Comparison of ENCODE assay signal across 9 mouse cellular contexts in the genomic region with DNA sequence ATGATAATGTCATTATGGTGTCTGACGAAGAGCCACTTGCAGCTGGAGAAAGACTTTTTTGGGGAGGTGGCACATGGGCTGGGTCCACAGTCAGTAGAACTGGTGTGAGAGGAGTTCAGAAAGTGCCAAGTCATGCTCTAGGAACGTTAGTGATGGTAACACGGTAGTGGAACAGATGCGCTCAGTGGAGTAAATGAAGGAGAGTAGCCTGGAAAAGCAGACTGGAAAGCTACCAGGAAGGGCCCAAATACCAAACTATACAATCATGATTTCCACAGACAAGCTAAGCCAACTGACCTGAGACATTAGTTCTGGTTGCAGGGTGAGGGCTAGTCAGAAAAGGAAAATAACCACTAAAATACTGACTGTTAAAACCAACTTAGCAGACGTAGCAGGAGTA. TPM values are rescaled to one million over a fixed set of nuclear protein-coding genes. Genes with fewer than 3 reads are reported as not detected.
DNase-seq lines count a peak whose midpoint lies in the region; ATAC-seq lines count a peak whose summit lies in the region.
"Had no signal": no experiment of that assay in that cellular context is flagged by ENCODE, and none has a peak within 500 bp of the region (broad histone marks: within the 10 kb centered on the region; RNA-seq: fewer than 3 reads in every experiment).

No protein-coding gene starts in this region.

- 27% methylated on average over 5 of the region's 5 CpGs for WGBS in kidney, embryonic 15.5 days
- WGBS in forebrain, embryonic 14.5 days = 35% methylated on average over 5 of the region's 5 CpGs
- WGBS in liver, embryonic 11.5 days = 19% methylated on average over 5 of the region's 5 CpGs
- 38% methylated on average over 5 of the region's 5 CpGs for WGBS in stomach, embryonic 16.5 days

- no peak overlapping the region for H3K27ac ChIP-seq in kidney, embryonic 15.5 days
- no peak overlapping the region for H3K27ac ChIP-seq in forebrain, embryonic 14.5 days (ENCODE audit: low read depth, low read length)
- H3K27ac ChIP-seq in liver, embryonic 11.5 days (ENCODE audit: low read depth, low read length) = peak overlapping the region; percentile 84
- H3K27ac ChIP-seq in stomach, embryonic 16.5 days (ENCODE audit: low read length) = no peak overlapping the region

- peak overlapping the region; percentile 60 for H3K4me2 ChIP-seq in kidney, embryonic 15.5 days
- peak overlapping the region; percentile 71 for H3K4me2 ChIP-seq in forebrain, embryonic 14.5 days (ENCODE audit: low read length)
- peak overlapping the region; percentile 88 for H3K4me2 ChIP-seq in liver, embryonic 11.5 days
- H3K4me2 ChIP-seq in stomach, embryonic 16.5 days (ENCODE audit: low read depth, low read length) = peak overlapping the region; percentile 59

- H3K27me3 ChIP-seq in kidney, embryonic 15.5 days = peaks cover 13% of the 10 kb centered on the region
- H3K27me3 ChIP-seq in forebrain, embryonic 14.5 days (replicated peaks; ENCODE audit: control insufficient read depth, insufficient read depth, low read length) = peaks cover 9% of the 10 kb centered on the region; the same call in 1 of the 2 replicates
- peaks cover 12% of the 10 kb centered on the region for H3K27me3 ChIP-seq in liver, embryonic 11.5 days (replicated peaks; ENCODE audit: control insufficient read depth, insufficient read depth, low read length)
- peaks cover 5% of the 10 kb centered on the region for H3K27me3 ChIP-seq in stomach, embryonic 16.5 days (ENCODE audit: control insufficient read depth, insufficient read depth, low read length)

- H3K4me1 ChIP-seq in kidney, embryonic 15.5 days = peaks cover 34% of the 10 kb centered on the region
- H3K4me1 ChIP-seq in forebrain, embryonic 14.5 days (ENCODE audit: control insufficient read depth, insufficient read depth, low read length) = peaks cover 11% of the 10 kb centered on the region
- peaks cover 20% of the 10 kb centered on the region for H3K4me1 ChIP-seq in liver, embryonic 11.5 days (replicated peaks; ENCODE audit: control insufficient read depth, insufficient read depth, low read length)
- peaks cover 24% of the 10 kb centered on the region for H3K4me1 ChIP-seq in stomach, embryonic 16.5 days (ENCODE audit: control insufficient read depth, insufficient read depth, low read length)

- no peak for DNase-seq in kidney, adult 9 months
- peak; percentile 55 for DNase-seq in adipocyte (ENCODE audit: low spot score)
- DNase-seq in forebrain, embryonic 14.5 days (ENCODE audit: low spot score) = no peak
- peak; percentile 45 for DNase-seq in liver, embryonic 11.5 days (ENCODE audit: low spot score)
- DNase-seq in right cerebral cortex, postnatal 14 days = no peak
- DNase-seq in right cerebral cortex, postnatal 25 days = no peak

- peaks cover 25% of the 10 kb centered on the region for H3K36me3 ChIP-seq in kidney, embryonic 15.5 days
- H3K36me3 ChIP-seq in forebrain, embryonic 14.5 days (ENCODE audit: control insufficient read depth, insufficient read depth, low read length) = peaks cover 13% of the 10 kb centered on the region
- peaks cover 19% of the 10 kb centered on the region for H3K36me3 ChIP-seq in liver, embryonic 11.5 days (ENCODE audit: control insufficient read depth, insufficient read depth, low read length)
- no peaks in the 10 kb centered on the region for H3K36me3 ChIP-seq in stomach, embryonic 16.5 days (ENCODE audit: control insufficient read depth, insufficient read depth, low read length)

- H3K9ac ChIP-seq in kidney, embryonic 15.5 days = peak overlapping the region; percentile 92
- peak overlapping the region; percentile 95 for H3K9ac ChIP-seq in forebrain, embryonic 14.5 days (ENCODE audit: low read length)
- peak overlapping the region; percentile 75 for H3K9ac ChIP-seq in liver, embryonic 11.5 days (ENCODE audit: low read depth, low read length)
- H3K9ac ChIP-seq in stomach, embryonic 16.5 days (ENCODE audit: low read length) = peak overlapping the region; percentile 61

- H3K4me3 ChIP-seq in kidney, embryonic 15.5 days (replicated peaks) = peak overlapping the region; percentile 86
- H3K4me3 ChIP-seq in forebrain, embryonic 14.5 days (ENCODE audit: low read depth, low read length) = peak overlapping the region; percentile 86
- H3K4me3 ChIP-seq in liver, embryonic 11.5 days (ENCODE audit: low read depth, low read length) = peak overlapping the region; percentile 82
- peak overlapping the region; percentile 95 for H3K4me3 ChIP-seq in stomach, embryonic 16.5 days (replicated peaks; ENCODE audit: low read length)

- H3K9me3 ChIP-seq in kidney, embryonic 15.5 days (replicated peaks) = no peaks in the 10 kb centered on the region
- H3K9me3 ChIP-seq in forebrain, embryonic 14.5 days (replicated peaks; ENCODE audit: control insufficient read depth, low read length) = no peaks in the 10 kb centered on the region
- H3K9me3 ChIP-seq in liver, embryonic 11.5 days (ENCODE audit: control insufficient read depth, low read length) = no peaks in the 10 kb centered on the region
- H3K9me3 ChIP-seq in stomach, embryonic 16.5 days (replicated peaks; ENCODE audit: control insufficient read depth, low read length) = no peaks in the 10 kb centered on the region

- ATAC-seq in kidney, embryonic 15.5 days (replicated peaks; ENCODE audit: low FRiP score) = no peak
- ATAC-seq in forebrain, embryonic 14.5 days = no peak
- peak; percentile 80 for ATAC-seq in liver, embryonic 11.5 days (replicated peaks; ENCODE audit: low FRiP score)
- ATAC-seq in stomach, embryonic 16.5 days (ENCODE audit: insufficient read depth, low FRiP score) = no peak

RNA-seq across cellular contexts. Expression of gene Cutal, which starts 4.5 kb away (rescaled TPM):
- polyA plus RNA-seq in kidney, embryonic 15.5 days (2015; fragmentation: Nextera tagmentation; extraction: Ambion mirVana) = 10.1 and 10.9 TPM in 2 replicates
- polyA plus RNA-seq in forebrain, embryonic 14.5 days (2014; fragmentation: Nextera tagmentation; extraction: Ambion mirVana) = 0.08 and 0.16 TPM in 2 replicates
- polyA plus RNA-seq in liver, embryonic 11.5 days (2014; fragmentation: Nextera tagmentation; extraction: Ambion mirVana) = 2.5 and 2.7 TPM in 2 replicates
- 0.76 and 1.1 TPM in 2 replicates for polyA plus RNA-seq in stomach, embryonic 16.5 days (2015; fragmentation: Nextera tagmentation; extraction: Ambion mirVana)

RNA-seq across cellular contexts. Expression of gene Psmd5, which starts 5.1 kb away (rescaled TPM):
- 116 and 128 TPM in 2 replicates for polyA plus RNA-seq in kidney, embryonic 15.5 days (2015; fragmentation: Nextera tagmentation; extraction: Ambion mirVana)
- 120 and 129 TPM in 2 replicates for polyA plus RNA-seq in forebrain, embryonic 14.5 days (2014; fragmentation: Nextera tagmentation; extraction: Ambion mirVana)
- 138 and 147 TPM in 2 replicates for polyA plus RNA-seq in liver, embryonic 11.5 days (2014; fragmentation: Nextera tagmentation; extraction: Ambion mirVana)
- polyA plus RNA-seq in stomach, embryonic 16.5 days (2015; fragmentation: Nextera tagmentation; extraction: Ambion mirVana) = 77.1 and 81.2 TPM in 2 replicates

RNA-seq across cellular contexts. Expression of gene Gm34653, which starts 36.9 kb away (rescaled TPM):
- polyA plus RNA-seq in kidney, embryonic 15.5 days (2015; fragmentation: Nextera tagmentation; extraction: Ambion mirVana) = 0.16 TPM in 1 of 2 replicates, not detected in the other
- polyA plus RNA-seq in forebrain, embryonic 14.5 days (2014; fragmentation: Nextera tagmentation; extraction: Ambion mirVana) = not detected in 2 replicates
- polyA plus RNA-seq in liver, embryonic 11.5 days (2014; fragmentation: Nextera tagmentation; extraction: Ambion mirVana) = not detected in 2 replicates
- polyA plus RNA-seq in stomach, embryonic 16.5 days (2015; fragmentation: Nextera tagmentation; extraction: Ambion mirVana) = not detected in 2 replicates
- polyA plus RNA-seq: testis, adult 2 months had no signal

RNA-seq across cellular contexts. Expression of gene Fbxw2, which starts 43.6 kb away (rescaled TPM):
- 79.3 and 82.0 TPM in 2 replicates for polyA plus RNA-seq in kidney, embryonic 15.5 days (2015; fragmentation: Nextera tagmentation; extraction: Ambion mirVana)
- polyA plus RNA-seq in forebrain, embryonic 14.5 days (2014; fragmentation: Nextera tagmentation; extraction: Ambion mirVana) = 78.6 and 78.9 TPM in 2 replicates
- polyA plus RNA-seq in liver, embryonic 11.5 days (2014; fragmentation: Nextera tagmentation; extraction: Ambion mirVana) = 78.7 and 81.2 TPM in 2 replicates
- 73.5 and 74.5 TPM in 2 replicates for polyA plus RNA-seq in stomach, embryonic 16.5 days (2015; fragmentation: Nextera tagmentation; extraction: Ambion mirVana)

RNA-seq across cellular contexts. Expression of gene Phf19, which starts 44.1 kb away (rescaled TPM):
- 24.6 and 26.3 TPM in 2 replicates for polyA plus RNA-seq in kidney, embryonic 15.5 days (2015; fragmentation: Nextera tagmentation; extraction: Ambion mirVana)
- 4.7 and 6.2 TPM in 2 replicates for polyA plus RNA-seq in forebrain, embryonic 14.5 days (2014; fragmentation: Nextera tagmentation; extraction: Ambion mirVana)
- polyA plus RNA-seq in liver, embryonic 11.5 days (2014; fragmentation: Nextera tagmentation; extraction: Ambion mirVana) = 4.5 and 5.2 TPM in 2 replicates
- 6.8 and 7.6 TPM in 2 replicates for polyA plus RNA-seq in stomach, embryonic 16.5 days (2015; fragmentation: Nextera tagmentation; extraction: Ambion mirVana)

Comparison
In these comparisons a context has a peak if more than half of its experiments do, and no peak if none do; other contexts are left out.
1. DNase-seq: peak in adipocyte (single experiment) and liver, embryonic 11.5 days (single experiment); none in kidney, adult 9 months (single experiment), forebrain, embryonic 14.5 days (single experiment), right cerebral cortex, postnatal 14 days (single experiment) and right cerebral cortex, postnatal 25 days (single experiment).
2. Peak in every context shown above with its lines, with median percentiles within 50 percentile points of each other: H3K4me2 ChIP-seq, H3K4me3 ChIP-seq and H3K9ac ChIP-seq.